In the genomic region with DNA sequence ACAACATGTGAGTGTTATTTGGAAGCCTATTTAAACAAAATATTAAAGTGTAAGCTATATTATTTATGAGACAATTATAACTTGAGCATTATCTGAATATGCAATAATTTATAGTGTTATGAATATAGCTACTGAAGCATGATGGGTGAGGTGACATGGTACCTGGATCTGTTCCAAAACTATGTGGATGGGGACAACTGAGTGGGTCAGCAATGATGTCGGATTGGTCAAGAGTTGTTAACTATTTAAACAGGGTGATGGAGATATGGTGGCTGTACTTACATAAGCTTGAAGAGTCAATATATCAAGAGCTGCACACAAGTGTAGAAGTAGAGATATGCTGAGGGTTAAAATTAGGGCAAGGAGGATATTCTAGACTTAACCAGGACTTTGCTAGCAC, we compare ENCODE assay signal across 28 mouse cellular contexts.
"Had no signal": no experiment of that assay in that cellular context is flagged by ENCODE, and none has a peak within 500 bp of the region (broad histone marks: within the 10 kb centered on the region; RNA-seq: fewer than 3 reads in every experiment).

No protein-coding gene starts in this region.

- H3K27ac ChIP-seq: embryonic facial prominence, embryonic 10.5 days; embryonic facial prominence, embryonic 12.5 days; embryonic facial prominence, embryonic 15.5 days; forebrain, embryonic 10.5 days; forebrain, embryonic 12.5 days; forebrain, embryonic 13.5 days; forebrain, embryonic 15.5 days; gastrocnemius, adult 2 months had no signal

- DNase-seq: cerebellum, adult 18-20 months; cerebellum, adult 2 months; cerebellum, adult 8-10 months; cerebellum, adult 9-10 months; cerebellum, adult 9-11 months; cerebellum, postnatal 10 days; cerebellum, postnatal 14 days; cerebellum, postnatal 25 days; cerebellum, postnatal 36 days; embryo, embryonic 11 days; forebrain, postnatal 0 days; gastrocnemius, adult 2 months; gastrocnemius, postnatal 10 days; gastrocnemius, postnatal 14 days; gastrocnemius, postnatal 25 days; gastrocnemius, postnatal 36 days; heart, adult 11 months had no signal

- H3K36me3 ChIP-seq: embryonic facial prominence, embryonic 10.5 days; embryonic facial prominence, embryonic 12.5 days; embryonic facial prominence, embryonic 13.5 days; forebrain, embryonic 10.5 days; forebrain, embryonic 12.5 days; forebrain, embryonic 15.5 days had no signal

- H3K9me3 ChIP-seq: embryonic facial prominence, embryonic 10.5 days; embryonic facial prominence, embryonic 12.5 days; embryonic facial prominence, embryonic 13.5 days; embryonic facial prominence, embryonic 15.5 days; forebrain, embryonic 10.5 days; forebrain, embryonic 12.5 days; forebrain, embryonic 13.5 days; forebrain, embryonic 15.5 days had no signal

- ATAC-seq: forebrain, embryonic 13.5 days; forebrain, embryonic 14.5 days; forebrain, embryonic 15.5 days; forebrain, embryonic 16.5 days; forebrain, postnatal 0 days had no signal

- H3K4me1 ChIP-seq: forebrain, embryonic 12.5 days; forebrain, embryonic 13.5 days; forebrain, embryonic 15.5 days had no signal

- H3K27me3 ChIP-seq: embryonic facial prominence, embryonic 12.5 days; embryonic facial prominence, embryonic 13.5 days; embryonic facial prominence, embryonic 15.5 days; forebrain, embryonic 12.5 days; forebrain, embryonic 13.5 days; forebrain, embryonic 15.5 days had no signal

- H3K4me3 ChIP-seq: embryonic facial prominence, embryonic 10.5 days; embryonic facial prominence, embryonic 12.5 days; embryonic facial prominence, embryonic 13.5 days; embryonic facial prominence, embryonic 15.5 days; erythroblast, embryonic 14.5 days; forebrain, embryonic 10.5 days; forebrain, embryonic 12.5 days; forebrain, embryonic 13.5 days; forebrain, embryonic 15.5 days; gastrocnemius, adult 2 months had no signal

- H3K9ac ChIP-seq: embryonic facial prominence, embryonic 12.5 days; embryonic facial prominence, embryonic 13.5 days; embryonic facial prominence, embryonic 15.5 days; forebrain, embryonic 12.5 days; forebrain, embryonic 13.5 days; forebrain, embryonic 15.5 days; forebrain, postnatal 0 days had no signal

- H3K4me2 ChIP-seq: embryonic facial prominence, embryonic 12.5 days; embryonic facial prominence, embryonic 13.5 days; embryonic facial prominence, embryonic 15.5 days; forebrain, embryonic 12.5 days; forebrain, embryonic 13.5 days; forebrain, embryonic 15.5 days had no signal
